Mouse (Mus musculus) MEL-GATA-1-ER (cell line): ENCODE measurements at regions not wholly inside any gene's neighbourhood (a gene's known extent, or its start where the extent isn't known, plus 50 kb on each side); places are given as distances from the start of the nearest gene placed in this dataset.

ENCODE experiments used
- DNase-seq: peaks from one replicate; pipeline ENCODE4 v3.0.0-alpha.2; 2012; ENCODE audit warnings: low read depth; ENCODE audit errors: extremely low read depth

GRCm38 (mm10) chr10:17074402-17075027 is 648.5 kb upstream of the Cited2 start:
- no peak for DNase-seq

- no peak for DNase-seq
Observed at GRCm38 (mm10) chr10:17075147-17075546, 647.9 kb upstream of the Cited2 start.

- no peak for DNase-seq
Observed at GRCm38 (mm10) chr10:17075576-17075975, 647.4 kb upstream of the Cited2 start.

GRCm38 (mm10) chr10:17076186-17076585 is 646.8 kb upstream of the Cited2 start:
- no peak for DNase-seq

- DNase-seq: no peak
Observed at GRCm38 (mm10) chr10:17077580-17077979, 645.4 kb upstream of the Cited2 start.

- DNase-seq: no peak
Observed at GRCm38 (mm10) chr10:17080818-17081217, 642.2 kb upstream of the Cited2 start.

GRCm38 (mm10) chr10:17082926-17083325 is 640.1 kb upstream of the Cited2 start:
- DNase-seq: no peak

GRCm38 (mm10) chr10:17102065-17102464 is 621.0 kb upstream of the Cited2 start:
- no peak for DNase-seq

- no peak for DNase-seq
Observed at GRCm38 (mm10) chr10:17103416-17103815, 619.6 kb upstream of the Cited2 start.

- DNase-seq: no peak
Observed at GRCm38 (mm10) chr10:17106831-17107230, 616.2 kb upstream of the Cited2 start.

GRCm38 (mm10) chr10:17111071-17111470 is 611.9 kb upstream of the Cited2 start:
- DNase-seq: no peak

- no peak for DNase-seq
Observed at GRCm38 (mm10) chr10:17114805-17115204, 608.2 kb upstream of the Cited2 start.

- no peak for DNase-seq
Observed at GRCm38 (mm10) chr10:17129391-17130163, 593.4 kb upstream of the Cited2 start.

- no peak for DNase-seq
Observed at GRCm38 (mm10) chr10:17130661-17131060, 592.4 kb upstream of the Cited2 start.

- DNase-seq: no peak
Observed at GRCm38 (mm10) chr10:17131763-17132162, 591.3 kb upstream of the Cited2 start.

GRCm38 (mm10) chr10:17175385-17175784 is 547.6 kb upstream of the Cited2 start:
- no peak for DNase-seq

GRCm38 (mm10) chr10:17177054-17177453 is 546.0 kb upstream of the Cited2 start:
- no peak for DNase-seq

- no peak for DNase-seq
Observed at GRCm38 (mm10) chr10:17177503-17178278, 545.3 kb upstream of the Cited2 start.

- no peak for DNase-seq
Observed at GRCm38 (mm10) chr10:17178627-17179026, 544.4 kb upstream of the Cited2 start.

- no peak for DNase-seq
Observed at GRCm38 (mm10) chr10:17184418-17184817, 538.6 kb upstream of the Cited2 start.

GRCm38 (mm10) chr10:17196205-17196604 is 526.8 kb upstream of the Cited2 start:
- DNase-seq: no peak

GRCm38 (mm10) chr10:17196636-17197035 is 526.4 kb upstream of the Cited2 start:
- no peak for DNase-seq
